Mouse (Mus musculus) midbrain, embryonic 16.5 days (tissue): ENCODE measurements around the gene Maml1. TPM values are rescaled to one million over a fixed set of nuclear protein-coding genes. Genes with fewer than 3 reads are reported as not detected.
A peak's percentile ranks its signal among the peaks of the same experiment; 100 is the strongest.

ENCODE experiments used
- ATAC-seq: fragments of 200-750 bp; cut with Nextera tagmentation; 2 replicates; pipeline ENCODE4 v1.8.0; 2017; ENCODE audit warnings: moderate TSS enrichment
- H3K27ac ChIP-seq: fragments of 300-500 bp; sonication (generic); 2 replicates; pipeline ENCODE4 v1.5.1; 2014; ENCODE audit warnings: mild to moderate bottlenecking, low read length, mixed read lengths
- H3K27me3 ChIP-seq: fragments of 300-500 bp; sonication (generic); 2 replicates; pipeline ENCODE4 v1.6.1; 2014; ENCODE audit warnings: low read depth, low read length, mixed read lengths; ENCODE audit not compliant: control insufficient read depth, insufficient read depth
- H3K36me3 ChIP-seq: fragments of 300-500 bp; sonication (generic); 2 replicates; pipeline ENCODE4 v1.6.1; 2014; ENCODE audit warnings: mild to moderate bottlenecking, low read length, moderate library complexity, mixed read lengths; ENCODE audit not compliant: control insufficient read depth, insufficient read depth
- H3K4me1 ChIP-seq: fragments of 300-500 bp; sonication (generic); 2 replicates; pipeline ENCODE4 v1.6.1; 2014; ENCODE audit warnings: mild to moderate bottlenecking, low read length, mixed read lengths; ENCODE audit not compliant: control insufficient read depth, insufficient read depth
- H3K4me2 ChIP-seq: fragments of 300-500 bp; sonication (generic); 2 replicates; pipeline ENCODE4 v1.6.1; 2014; ENCODE audit warnings: mild to moderate bottlenecking, low read length, mixed read lengths
- H3K4me3 ChIP-seq: fragments of 300-500 bp; sonication (generic); 2 replicates; pipeline ENCODE4 v1.5.1; 2014; ENCODE audit warnings: low read depth, mild to moderate bottlenecking, low read length, moderate library complexity, mixed read lengths
- H3K9ac ChIP-seq: fragments of 300-500 bp; sonication (generic); 2 replicates; pipeline ENCODE4 v1.6.1; 2014; ENCODE audit warnings: low read depth, low read length, mixed read lengths
- H3K9me3 ChIP-seq: fragments of 300-500 bp; sonication (generic); replicated peaks from 2 replicates; pipeline ENCODE4 v1.6.1; 2014; ENCODE audit warnings: mild to moderate bottlenecking, low read length, mixed read lengths; ENCODE audit not compliant: control insufficient read depth, poor library complexity, severe bottlenecking
- WGBS: fragments of 180-500 bp; shearing (Covaris S2); extraction: QIAGEN DNeasy Blood & Tissue Kit; methylation state at CpG from one replicate; pipeline ENCODE4 v1.1.7; 2014; 5-methylcytosine and 5-hydroxymethylcytosine counted together
- polyA plus RNA-seq: library from polyadenylated mRNA; unstranded; fragments of >200 nt; fragmentation: Nextera tagmentation; extraction: Ambion mirVana; gene quantifications from 2 replicates; pipeline ENCODE4 v1.2.1, GENCODE M21; 2015

The Maml1 gene
- polyA plus RNA-seq, 1 experiment from 2014 or later: 2.0 TPM

DNA sequence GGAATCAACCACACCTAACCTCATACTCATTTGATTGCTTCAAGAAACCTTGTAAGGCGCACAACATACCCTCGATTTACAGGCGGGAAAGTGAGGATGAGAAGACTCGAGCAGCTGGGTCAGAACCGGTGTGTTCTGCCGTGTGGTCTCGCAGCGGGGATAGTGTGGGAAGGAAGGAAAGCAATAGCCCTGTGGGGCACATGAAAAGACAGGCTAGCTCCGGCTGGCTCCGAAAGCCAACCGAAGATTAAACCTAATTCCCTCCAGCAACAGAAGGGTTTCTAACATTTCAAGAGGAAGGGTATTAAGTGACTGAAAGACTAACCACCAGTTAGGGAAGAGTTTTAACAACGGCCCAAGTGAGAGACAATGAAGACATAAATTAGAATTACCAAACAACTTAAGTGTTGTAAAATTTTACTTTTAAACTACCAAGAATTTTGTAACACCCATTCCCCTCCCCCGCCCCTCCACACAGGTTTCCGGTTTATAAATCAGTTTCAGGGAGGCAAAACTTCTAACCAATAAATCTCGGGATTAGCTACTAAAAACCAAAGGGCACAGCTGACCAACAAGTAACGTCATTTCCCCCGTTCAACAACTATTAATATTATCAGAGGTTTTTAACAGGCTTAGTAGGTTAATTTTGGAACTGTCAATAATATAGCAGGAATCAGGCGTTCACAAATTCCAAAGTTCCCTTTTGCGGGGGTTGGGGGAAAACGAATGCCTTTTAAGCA, 1.5 kb downstream of the Maml1 start:
- 9% methylated on average over 20 of the region's 20 CpGs for WGBS
- peak overlapping the region; percentile 54 for H3K4me2 ChIP-seq
- H3K4me1 ChIP-seq: peaks cover 28% of the 10 kb centered on the region
- ATAC-seq: no peak
- peak overlapping the region; percentile 98 for H3K9ac ChIP-seq
- H3K36me3 ChIP-seq: 0 out of 2 replicates have a peak, but pooled peaks cover 2% of the 10 kb centered on the region
- no peaks in the 10 kb centered on the region for H3K27me3 ChIP-seq
- H3K4me3 ChIP-seq: peak overlapping the region; percentile 99
- H3K27ac ChIP-seq: 0 out of 2 replicates have a peak overlapping the region, but pooled peaks have one; percentile 38
- H3K9me3 ChIP-seq: no peaks in the 10 kb centered on the region

GRCm38 (mm10) chr11:50286428-50286827, 5.7 kb downstream of the Maml1 start:
- no peak for ATAC-seq
- no peak overlapping the region for H3K4me2 ChIP-seq
- 93% methylated on average over 1 of the region's 1 CpGs for WGBS

DNA sequence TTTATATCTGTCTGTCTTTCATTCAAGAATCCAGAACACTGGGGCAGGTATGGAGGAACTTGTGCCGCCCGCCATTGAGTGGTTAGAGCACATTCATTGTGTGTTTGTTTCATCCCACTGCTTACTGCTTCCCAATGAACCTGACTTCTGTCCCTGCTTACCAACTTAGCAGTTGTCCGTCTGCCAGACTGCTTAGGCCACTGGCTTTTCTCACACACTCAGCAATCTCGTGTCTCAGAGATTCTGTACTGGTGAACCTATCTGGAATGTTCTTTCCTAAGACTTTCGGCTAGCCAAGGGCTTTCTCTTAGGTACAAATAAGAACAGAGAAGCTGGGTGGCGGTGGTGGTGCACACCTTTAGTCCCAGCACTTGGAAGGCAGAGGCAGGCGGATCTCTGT, 6.4 kb downstream of the Maml1 start:
- Histone ChIP-seq H3K27ac (no peak overlapping the region), H3K4me3 (no peak overlapping the region), H3K4me2 (no peak overlapping the region), H3K27me3 (no peaks in the 10 kb centered on the region), H3K36me3 (no peaks in the 10 kb centered on the region), H3K9ac (no peak overlapping the region), H3K9me3 (no peaks in the 10 kb centered on the region), H3K4me1 (peaks cover 22% of the 10 kb centered on the region)
- WGBS: 93% methylated on average over 7 of the region's 7 CpGs
- ATAC-seq: no peak

More at GRCm38 (mm10) chr11:50286428-50286827, 5.7 kb downstream of the Maml1 start:
- Histone ChIP-seq H3K9ac (no peak overlapping the region), H3K9me3 (no peaks in the 10 kb centered on the region), H3K36me3 (no peaks in the 10 kb centered on the region), H3K4me1 (peaks cover 23% of the 10 kb centered on the region), H3K27ac (no peak overlapping the region), H3K27me3 (no peaks in the 10 kb centered on the region), H3K4me3 (no peak overlapping the region)

GRCm38 (mm10) chr11:50285263-50285662, 6.8 kb downstream of the Maml1 start:
- no peak overlapping the region for H3K27ac ChIP-seq
- H3K9ac ChIP-seq: no peak overlapping the region
- no peaks in the 10 kb centered on the region for H3K27me3 ChIP-seq
- 97% methylated on average over 5 of the region's 5 CpGs for WGBS
- H3K4me2 ChIP-seq: no peak overlapping the region
- no peaks in the 10 kb centered on the region for H3K36me3 ChIP-seq
- no peak for ATAC-seq
- peaks cover 18% of the 10 kb centered on the region for H3K4me1 ChIP-seq
- no peaks in the 10 kb centered on the region for H3K9me3 ChIP-seq
- no peak overlapping the region for H3K4me3 ChIP-seq

- Histone ChIP-seq H3K9me3 (no peaks in the 10 kb centered on the region), H3K4me1 (no peaks in the 10 kb centered on the region; the same call in 1 of the 2 replicates), H3K36me3 (no peaks in the 10 kb centered on the region), H3K4me2 (no peak overlapping the region), H3K9ac (no peak overlapping the region), H3K27me3 (no peaks in the 10 kb centered on the region), H3K27ac (no peak overlapping the region), H3K4me3 (no peak overlapping the region)
- WGBS: 65% methylated on average over 1 of the region's 1 CpGs
- ATAC-seq: no peak
Observed at GRCm38 (mm10) chr11:50280053-50280452, 12.1 kb downstream of the Maml1 start.

- Histone ChIP-seq H3K4me2 (no peak overlapping the region), H3K27ac (no peak overlapping the region), H3K4me3 (no peak overlapping the region), H3K9me3 (no peaks in the 10 kb centered on the region), H3K9ac (no peak overlapping the region), H3K27me3 (no peaks in the 10 kb centered on the region), H3K4me1 (no peaks in the 10 kb centered on the region; the same call in 1 of the 2 replicates), H3K36me3 (no peaks in the 10 kb centered on the region)
- no peak for ATAC-seq
- WGBS: 92% methylated on average over 4 of the region's 4 CpGs
Observed at GRCm38 (mm10) chr11:50279005-50279404, 13.1 kb downstream of the Maml1 start.

DNA sequence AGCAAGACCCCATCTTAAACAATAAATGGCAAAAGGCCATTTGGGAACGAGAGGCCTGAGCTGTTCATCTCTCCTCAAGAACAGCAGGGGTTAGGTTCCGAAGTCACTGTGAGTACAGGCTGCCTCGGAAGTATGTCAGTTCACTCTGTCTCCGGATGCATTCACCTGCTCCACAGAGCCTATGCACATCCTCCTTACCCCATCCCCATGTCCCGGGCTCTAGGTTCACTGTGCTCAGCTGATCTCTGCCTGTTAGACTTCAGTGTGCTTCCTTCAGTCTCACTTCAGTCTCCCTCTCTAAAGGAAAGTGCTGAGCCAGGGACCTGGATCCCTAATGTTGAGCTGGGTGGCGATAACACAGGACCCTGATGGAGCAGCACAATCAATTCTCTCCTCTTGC, 14.4 kb downstream of the Maml1 start:
- Histone ChIP-seq H3K27me3 (no peaks in the 10 kb centered on the region), H3K4me3 (no peak overlapping the region), H3K36me3 (no peaks in the 10 kb centered on the region), H3K4me1 (peaks cover 4% of the 10 kb centered on the region), H3K9ac (no peak overlapping the region), H3K4me2 (no peak overlapping the region), H3K9me3 (no peaks in the 10 kb centered on the region), H3K27ac (no peak overlapping the region)
- no peak for ATAC-seq
- 90% methylated on average over 6 of the region's 6 CpGs for WGBS

GRCm38 (mm10) chr11:50277025-50277424, 15.1 kb downstream of the Maml1 start:
- no peak for ATAC-seq
- no peaks in the 10 kb centered on the region for H3K27me3 ChIP-seq
- H3K4me1 ChIP-seq: peaks cover 4% of the 10 kb centered on the region
- H3K9me3 ChIP-seq: no peaks in the 10 kb centered on the region
- no peak overlapping the region for H3K4me3 ChIP-seq
- no peaks in the 10 kb centered on the region for H3K36me3 ChIP-seq
- H3K9ac ChIP-seq: no peak overlapping the region
- no peak overlapping the region for H3K27ac ChIP-seq
- no peak overlapping the region for H3K4me2 ChIP-seq

DNA sequence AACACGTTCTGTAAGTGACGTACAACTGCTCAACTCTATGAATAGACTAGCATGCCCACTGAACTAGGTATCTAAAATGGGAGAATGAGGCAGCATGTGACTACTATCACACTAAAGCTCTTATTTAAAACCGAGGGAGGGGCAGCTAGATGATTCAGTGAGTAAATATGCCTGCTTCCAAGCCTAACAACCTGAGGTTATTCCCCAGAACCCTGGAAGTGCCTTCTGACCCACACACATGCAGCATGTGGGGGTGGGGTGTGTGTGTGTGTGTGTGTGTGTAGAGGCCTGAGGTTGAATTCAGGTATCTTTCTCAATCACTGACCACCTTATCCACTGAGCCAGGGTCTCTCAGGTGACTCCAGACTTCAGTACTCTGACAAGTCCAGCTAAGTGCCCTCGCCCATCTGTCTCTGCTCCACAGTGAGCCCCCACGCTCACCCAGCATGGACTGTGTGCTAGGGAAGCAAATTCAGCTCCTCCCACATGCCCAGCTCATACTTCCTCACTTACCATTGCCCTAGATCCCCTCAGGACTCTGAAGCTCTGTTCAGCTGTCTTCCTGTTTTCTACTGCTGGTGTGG, 16.5 kb downstream of the Maml1 start:
- no peak overlapping the region for H3K4me3 ChIP-seq
- H3K9me3 ChIP-seq: no peaks in the 10 kb centered on the region
- ATAC-seq: no peak

More for the DNA sequence above, 16.5 kb downstream of the Maml1 start:
- peaks cover 4% of the 10 kb centered on the region for H3K4me1 ChIP-seq
- no peaks in the 10 kb centered on the region for H3K36me3 ChIP-seq
- no peak overlapping the region for H3K27ac ChIP-seq
- 90% methylated on average over 5 of the region's 5 CpGs for WGBS
- no peak overlapping the region for H3K9ac ChIP-seq
- H3K4me2 ChIP-seq: no peak overlapping the region
- H3K27me3 ChIP-seq: no peaks in the 10 kb centered on the region
